Mouse (Mus musculus): ENCODE data around the gene Rpl7l1.

The Rpl7l1 gene

GRCm38 (mm10) chr17:46736160-46736559 is 46.3 kb downstream of the Rpl7l1 start:
- DNase-seq (ENCODE audit: low spot score in 2 of 2): no peak

- DNase-seq (ENCODE audit: low spot score in 2 of 2): no peak
Observed at GRCm38 (mm10) chr17:46735287-46735686, 47.2 kb downstream of the Rpl7l1 start.

DNA sequence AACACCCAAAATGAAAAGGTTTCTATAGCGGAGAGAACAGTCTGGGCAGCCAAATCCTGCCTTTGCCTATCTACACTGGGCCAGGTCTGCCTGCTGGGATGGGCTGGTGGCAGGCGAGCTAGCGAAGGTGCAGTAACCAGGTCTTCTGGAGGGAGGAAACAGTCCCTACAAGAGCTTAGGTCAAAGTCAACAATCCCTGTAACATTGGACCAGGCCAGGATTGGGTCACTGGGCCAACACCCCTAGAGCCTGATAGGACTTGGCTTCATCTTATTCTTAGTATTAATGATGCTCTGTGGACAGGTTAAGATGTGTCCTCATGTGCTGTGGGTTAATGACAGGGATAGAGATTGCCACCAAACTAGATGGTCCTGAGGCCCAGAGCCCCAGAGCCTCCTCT is 48.4 kb downstream of the Rpl7l1 start:
- DNase-seq (ENCODE audit: low spot score in 2 of 2): no peak

DNA sequence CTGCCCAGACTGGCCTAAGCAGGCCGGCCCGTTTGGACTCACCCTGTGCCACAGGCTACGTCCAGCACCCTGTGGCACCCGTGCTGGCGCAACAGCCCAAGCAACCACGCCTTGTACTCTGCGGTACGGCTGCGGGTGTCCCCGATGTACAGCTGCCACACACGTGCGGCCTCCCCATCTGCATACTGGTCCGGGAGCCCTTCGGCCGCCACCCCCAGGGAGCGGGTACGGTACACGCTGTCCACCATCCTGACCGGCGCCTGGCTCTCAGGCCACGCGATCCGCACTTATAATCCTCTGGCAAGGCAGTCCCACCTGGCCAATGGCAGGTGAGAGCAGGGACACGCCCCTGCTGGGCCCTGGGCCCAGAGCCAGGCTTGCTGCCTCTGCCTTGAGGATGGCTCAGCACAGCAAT is 53.6 kb downstream of the Rpl7l1 start, which contains the start of gene Gnmt:
Gene Gnmt, minus strand, starts transcription at position 265 of the 415 bp plus-strand sequence.
- DNase-seq (ENCODE audit: low spot score in 2 of 2): no peak

- DNase-seq (ENCODE audit: low spot score in 2 of 2): no peak
Observed at GRCm38 (mm10) chr17:46728496-46728895, 54.0 kb downstream of the Rpl7l1 start.

DNA sequence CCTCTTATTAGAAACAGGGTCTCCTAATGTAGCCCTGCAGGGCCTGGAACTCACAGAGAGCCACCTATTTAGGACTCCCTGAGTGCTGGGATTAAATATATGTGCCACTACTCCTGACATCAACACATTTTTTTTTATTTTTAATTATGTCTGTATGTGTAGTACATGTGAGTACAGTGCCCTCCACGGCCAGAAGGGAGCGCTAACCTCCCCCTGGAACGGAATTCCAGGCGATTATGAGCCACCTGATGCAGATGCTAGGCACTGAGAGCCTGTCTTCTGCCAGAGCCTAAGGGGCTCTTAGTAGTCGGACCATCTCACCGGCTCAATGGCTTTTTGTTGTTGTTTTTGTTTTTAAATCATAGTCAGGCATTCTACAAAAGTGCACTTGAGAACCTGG is 54.5 kb downstream of the Rpl7l1 start:
- no peak for DNase-seq (ENCODE audit: low spot score in 2 of 2)

DNA sequence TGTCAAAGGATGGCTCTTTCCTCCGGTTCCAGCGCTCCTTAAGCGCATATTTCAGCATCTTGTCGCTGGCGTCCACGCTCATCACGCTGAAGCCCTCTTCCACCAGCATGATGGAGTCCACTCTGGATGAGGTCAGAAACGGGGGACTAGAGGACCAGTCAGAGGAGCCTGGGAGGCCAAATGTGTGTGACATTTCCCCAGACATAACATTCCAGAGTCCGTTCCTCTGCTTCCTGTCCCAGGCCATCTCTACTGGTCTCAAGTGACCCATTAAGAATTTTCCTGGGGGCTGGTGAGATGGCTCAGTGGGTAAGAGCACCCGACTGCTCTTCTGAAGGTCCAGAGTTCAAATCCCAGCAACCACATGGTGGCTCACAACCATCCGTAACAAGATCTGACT is 55.2 kb downstream of the Rpl7l1 start:
- no peak for DNase-seq (ENCODE audit: low spot score in 2 of 2)

GRCm38 (mm10) chr17:46725731-46726645 is 56.5 kb downstream of the Rpl7l1 start:
- DNase-seq (ENCODE audit: low spot score in 2 of 2): no peak

GRCm38 (mm10) chr17:46725273-46725672 is 57.2 kb downstream of the Rpl7l1 start:
- no peak for DNase-seq (ENCODE audit: low spot score in 2 of 2)

- DNase-seq (ENCODE audit: low spot score in 2 of 2): no peak
Observed at GRCm38 (mm10) chr17:46724477-46725084, 57.9 kb downstream of the Rpl7l1 start.
